Mouse (Mus musculus): Measurements from ENCODE around the gene Olfr44.

Olfr44 gene

GRCm38 (mm10) chr9:39493895-39494294 lies at the start of gene Olfr44:
Olfr44 (minus strand) TSS chr9:39493995.
- DNase-seq (ENCODE audit: low spot score in 2 of 2) = no peak

- DNase-seq (ENCODE audit: low spot score in 2 of 2) = no peak
Measured at GRCm38 (mm10) chr9:39523616-39524285, 30.0 kb upstream of the Olfr44 start.

- DNase-seq (ENCODE audit: low spot score in 2 of 2) = no peak
Measured at GRCm38 (mm10) chr9:39518595-39518994, 24.8 kb upstream of the Olfr44 start.

- DNase-seq (ENCODE audit: low spot score in 2 of 2) = no peak
Measured at GRCm38 (mm10) chr9:39515531-39515930, 21.7 kb upstream of the Olfr44 start, which contains the start of gene Olfr957. Olfr957 (minus strand) TSS chr9:39515809.

- DNase-seq (ENCODE audit: low spot score in 2 of 2) = no peak
Measured at GRCm38 (mm10) chr9:39509412-39509811, 15.6 kb upstream of the Olfr44 start.

- DNase-seq (ENCODE audit: low spot score in 2 of 2) = no peak
Measured at GRCm38 (mm10) chr9:39508998-39509397, 15.2 kb upstream of the Olfr44 start.

- no peak for DNase-seq (ENCODE audit: low spot score in 2 of 2)
Measured at GRCm38 (mm10) chr9:39471844-39472243, 22.0 kb downstream of the Olfr44 start, which contains the start of gene Olfr955. Olfr955 (minus strand) TSS chr9:39471944.

- no peak for DNase-seq (ENCODE audit: low spot score in 2 of 2)
Measured at GRCm38 (mm10) chr9:39456401-39456800, 37.4 kb downstream of the Olfr44 start, which contains the start of gene Olfr954. Olfr954 (plus strand) TSS chr9:39456701.
